Mouse (Mus musculus): ENCODE measurements around the gene Herc2.

Gene Herc2

GRCm38 (mm10) chr7:56191661-56192060 lies 141.7 kb downstream of the Herc2 start:
- no peak for ATAC-seq (ENCODE audit: low TSS enrichment)

- no peak for ATAC-seq (ENCODE audit: low TSS enrichment)
Measured at GRCm38 (mm10) chr7:56201483-56202218, 151.7 kb downstream of the Herc2 start.

DNA sequence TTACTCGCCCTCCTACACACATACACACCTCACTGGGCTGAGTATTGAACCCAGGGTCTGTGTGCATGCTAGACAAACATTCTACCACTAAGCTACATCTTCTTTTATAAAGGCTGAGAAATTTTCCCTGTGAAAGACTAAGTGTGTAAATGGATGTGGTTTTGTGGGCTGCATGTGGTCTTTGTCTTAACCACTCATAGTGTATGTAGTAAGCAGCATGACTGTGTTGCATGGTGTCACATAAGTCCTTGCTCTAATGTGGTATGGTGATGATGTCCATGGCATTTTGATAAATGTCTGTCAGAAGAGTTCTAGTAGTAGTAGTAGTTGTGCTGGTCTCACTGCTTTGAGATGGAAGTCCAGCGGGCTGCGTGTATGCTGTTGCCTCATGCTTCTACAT lies 152.8 kb downstream of the Herc2 start:
- ATAC-seq (ENCODE audit: low TSS enrichment): no peak

GRCm38 (mm10) chr7:56203286-56203685 lies 153.3 kb downstream of the Herc2 start:
- ATAC-seq (ENCODE audit: low TSS enrichment): no peak

DNA sequence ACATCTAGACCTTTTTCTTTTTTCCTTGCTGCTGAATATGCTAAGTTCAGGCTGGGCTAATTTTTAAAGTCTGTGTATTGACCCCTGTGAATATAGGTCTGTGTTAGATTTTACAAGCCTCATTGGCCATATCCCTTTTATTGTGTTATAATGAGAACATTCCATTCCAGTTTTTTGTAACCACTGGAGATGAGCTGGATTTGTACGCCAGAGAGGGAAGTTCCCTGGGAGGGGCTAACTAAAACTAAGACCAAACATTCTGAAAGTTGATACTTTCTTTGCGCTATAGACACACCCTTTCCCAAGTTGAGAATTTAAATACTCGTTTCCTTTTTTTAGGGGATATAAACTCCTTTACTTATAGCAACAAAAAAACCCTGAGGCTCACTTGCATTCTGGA lies 154.9 kb downstream of the Herc2 start:
- no peak for ATAC-seq (ENCODE audit: low TSS enrichment)

DNA sequence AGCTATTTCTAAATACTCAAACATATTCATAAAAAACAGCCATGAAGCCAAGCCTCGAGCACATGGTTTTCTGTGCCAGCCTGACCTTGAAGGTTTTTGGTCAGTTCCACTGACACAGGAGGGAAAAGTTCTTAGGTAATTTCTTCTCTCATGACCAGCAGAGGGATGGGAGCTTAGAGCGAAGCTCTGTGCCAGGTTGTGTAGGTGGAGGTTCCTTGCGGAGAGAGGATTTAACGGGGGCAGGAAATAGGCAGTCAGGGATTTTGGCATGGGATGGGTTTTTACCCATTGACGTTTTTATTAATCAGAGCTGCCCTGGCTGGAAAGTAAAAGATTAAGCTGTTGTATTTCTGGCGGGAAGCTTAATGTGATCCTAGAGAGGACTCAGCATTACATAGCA lies 170.8 kb downstream of the Herc2 start:
- ATAC-seq (ENCODE audit: low TSS enrichment): peak; percentile 55; the same call in 1 of the 2 replicates

- no peak for ATAC-seq (ENCODE audit: low TSS enrichment)
Measured at GRCm38 (mm10) chr7:56235794-56236423, 185.9 kb downstream of the Herc2 start.

DNA sequence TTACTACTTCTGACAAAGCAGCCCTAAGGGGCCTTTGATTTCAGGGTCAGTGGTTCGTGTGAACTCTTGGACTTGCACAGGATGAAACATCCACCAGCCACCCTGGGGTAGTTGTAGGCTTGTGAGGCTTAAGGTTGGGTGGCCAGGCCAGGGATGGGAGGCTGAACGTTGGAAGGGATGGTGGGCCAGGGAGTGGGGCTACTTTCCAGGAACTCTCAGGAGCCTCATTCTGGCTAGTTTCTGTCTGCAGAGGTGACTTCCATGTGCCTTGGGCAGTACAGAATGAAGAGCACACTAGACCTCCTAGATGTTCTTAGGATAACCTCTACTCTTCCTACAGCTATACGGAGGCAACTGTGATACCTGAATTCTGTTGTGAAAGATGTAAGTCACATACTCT lies 186.6 kb downstream of the Herc2 start:
- ATAC-seq (ENCODE audit: low TSS enrichment): no peak

DNA sequence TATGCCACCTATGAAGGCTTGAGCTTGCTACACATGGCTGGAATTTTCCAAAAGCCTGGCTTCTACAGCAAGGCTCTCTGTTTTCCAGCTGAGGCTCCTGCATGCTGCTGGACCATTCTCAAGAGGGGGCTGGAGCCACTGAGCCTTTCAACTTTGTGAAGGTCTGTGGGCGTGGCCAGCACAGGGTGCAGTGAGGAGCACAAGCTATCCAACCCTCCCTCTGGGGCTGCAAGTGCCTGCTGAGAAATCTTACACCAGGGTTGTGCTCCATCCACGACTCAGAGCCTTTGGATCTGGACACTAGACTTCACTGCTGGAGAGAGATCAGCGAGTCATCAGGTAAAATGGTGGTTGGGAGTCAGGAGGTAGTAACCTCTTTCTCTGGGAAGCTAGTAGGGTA lies 189.5 kb downstream of the Herc2 start, which contains the start of gene Oca2:
Gene Oca2, plus strand, starts transcription at position 218 of the 400 bp plus-strand sequence.
- ATAC-seq (ENCODE audit: low TSS enrichment): no peak

GRCm38 (mm10) chr7:56254568-56254967 lies 204.6 kb downstream of the Herc2 start:
- no peak for ATAC-seq (ENCODE audit: low TSS enrichment)

- no peak for ATAC-seq (ENCODE audit: low TSS enrichment)
Measured at GRCm38 (mm10) chr7:56257875-56258441, 208.0 kb downstream of the Herc2 start.

- no peak for ATAC-seq (ENCODE audit: low TSS enrichment)
Measured at GRCm38 (mm10) chr7:56277506-56277905, 227.5 kb downstream of the Herc2 start.

Measured in frontal cortex, adult (tissue).